Mouse (Mus musculus) liver, postnatal 0 days (tissue): Measurements from ENCODE around the gene Wdr46. TPM values are rescaled to one million over a fixed set of nuclear protein-coding genes. Genes with fewer than 3 reads are reported as not detected.
A peak's percentile ranks its signal among the peaks of the same experiment; 100 is the strongest.

Experiments used
- ATAC-seq: fragments of 200-750 bp; cut with Nextera tagmentation; 2 replicates; pipeline ENCODE4 v1.8.0; 2017; ENCODE audit warnings: mild to moderate bottlenecking, moderate library complexity
- DNase-seq: peaks from one replicate; pipeline ENCODE4 v3.0.0-alpha.2; 2016
- H3K27ac ChIP-seq: fragments of 300-500 bp; sonication (generic); 2 replicates; pipeline ENCODE4 v1.5.1; 2014; ENCODE audit warnings: antibody characterized with exemption, moderate library complexity, mild to moderate bottlenecking, low read depth
- H3K27me3 ChIP-seq: fragments of 300-500 bp; sonication (generic); 2 replicates; pipeline ENCODE4 v1.6.1; 2014; ENCODE audit warnings: low read length, control low read depth, mixed read lengths; ENCODE audit not compliant: insufficient read depth
- H3K36me3 ChIP-seq: fragments of 300-500 bp; sonication (generic); replicated peaks from 2 replicates; pipeline ENCODE4 v1.6.1; 2014; ENCODE audit warnings: mild to moderate bottlenecking, control low read depth, low read length, moderate library complexity, mixed read lengths; ENCODE audit not compliant: insufficient read depth
- H3K4me1 ChIP-seq: fragments of 300-500 bp; sonication (generic); 2 replicates; pipeline ENCODE4 v1.6.1; 2014; ENCODE audit warnings: antibody characterized with exemption, mild to moderate bottlenecking, control low read depth; ENCODE audit not compliant: insufficient read depth
- H3K4me2 ChIP-seq: fragments of 300-500 bp; sonication (generic); 2 replicates; pipeline ENCODE4 v1.6.1; 2014; ENCODE audit warnings: low read depth, mild to moderate bottlenecking, low read length, moderate library complexity, mixed read lengths
- H3K4me3 ChIP-seq: fragments of 300-500 bp; sonication (generic); 2 replicates; pipeline ENCODE4 v1.5.1; 2014; ENCODE audit warnings: low read depth, low read length
- H3K9ac ChIP-seq: fragments of 300-500 bp; sonication (generic); replicated peaks from 2 replicates; pipeline ENCODE4 v1.6.1; 2014; ENCODE audit warnings: mild to moderate bottlenecking, moderate library complexity
- H3K9me3 ChIP-seq: fragments of 300-500 bp; sonication (generic); 2 replicates; pipeline ENCODE4 v1.6.1; 2016; ENCODE audit warnings: mild to moderate bottlenecking, control low read depth, low read length, mixed read lengths
- CTCF ChIP-seq: sonication (generic); IDR thresholded peaks from 2 replicates; pipeline ENCODE4 v1.5.1; 2016; ENCODE audit warnings: antibody characterized with exemption, low read depth
- EP300 ChIP-seq: IDR thresholded peaks from 2 replicates; pipeline ENCODE4 v1.6.1; 2016; ENCODE audit warnings: antibody characterized with exemption, low read depth, mild to moderate bottlenecking
- WGBS: fragments of 180-500 bp; shearing (Covaris S2); extraction: QIAGEN DNeasy Blood & Tissue Kit; methylation state at CpG from one replicate; pipeline ENCODE4 v1.1.7; 2014; ENCODE audit not compliant: insufficient replicate concordance; 5-methylcytosine and 5-hydroxymethylcytosine counted together
- polyA plus RNA-seq: library from polyadenylated mRNA; unstranded; fragments of >200 nt; fragmentation: Nextera tagmentation; extraction: Ambion mirVana; gene quantifications from 2 replicates; pipeline ENCODE4 v1.2.1, GENCODE M21; 2015

The Wdr46 gene
- polyA plus RNA-seq, 1 experiment from 2014 or later, result 12.7 TPM

GRCm38 (mm10) chr17:33908331-33909076 lies 32.0 kb upstream of the Wdr46 start:
- H3K4me2 ChIP-seq, result peak overlapping the region; percentile 97
- H3K27me3 ChIP-seq, result no peaks in the 10 kb centered on the region
- peaks cover 23% of the 10 kb centered on the region for H3K36me3 ChIP-seq
- TF ChIP-seq EP300 (no peak), CTCF (no peak)
- H3K4me3 ChIP-seq, result peak overlapping the region; percentile 88
- DNase-seq (peak; percentile 53), ATAC-seq (peak; percentile 48)
- H3K9me3 ChIP-seq, result no peaks in the 10 kb centered on the region
- H3K9ac ChIP-seq, result peak overlapping the region; percentile 63
- H3K27ac ChIP-seq, result peak overlapping the region; percentile 100
- peaks cover 26% of the 10 kb centered on the region for H3K4me1 ChIP-seq
- under 1% methylated on average over 42 of the region's 44 CpGs for WGBS

DNA sequence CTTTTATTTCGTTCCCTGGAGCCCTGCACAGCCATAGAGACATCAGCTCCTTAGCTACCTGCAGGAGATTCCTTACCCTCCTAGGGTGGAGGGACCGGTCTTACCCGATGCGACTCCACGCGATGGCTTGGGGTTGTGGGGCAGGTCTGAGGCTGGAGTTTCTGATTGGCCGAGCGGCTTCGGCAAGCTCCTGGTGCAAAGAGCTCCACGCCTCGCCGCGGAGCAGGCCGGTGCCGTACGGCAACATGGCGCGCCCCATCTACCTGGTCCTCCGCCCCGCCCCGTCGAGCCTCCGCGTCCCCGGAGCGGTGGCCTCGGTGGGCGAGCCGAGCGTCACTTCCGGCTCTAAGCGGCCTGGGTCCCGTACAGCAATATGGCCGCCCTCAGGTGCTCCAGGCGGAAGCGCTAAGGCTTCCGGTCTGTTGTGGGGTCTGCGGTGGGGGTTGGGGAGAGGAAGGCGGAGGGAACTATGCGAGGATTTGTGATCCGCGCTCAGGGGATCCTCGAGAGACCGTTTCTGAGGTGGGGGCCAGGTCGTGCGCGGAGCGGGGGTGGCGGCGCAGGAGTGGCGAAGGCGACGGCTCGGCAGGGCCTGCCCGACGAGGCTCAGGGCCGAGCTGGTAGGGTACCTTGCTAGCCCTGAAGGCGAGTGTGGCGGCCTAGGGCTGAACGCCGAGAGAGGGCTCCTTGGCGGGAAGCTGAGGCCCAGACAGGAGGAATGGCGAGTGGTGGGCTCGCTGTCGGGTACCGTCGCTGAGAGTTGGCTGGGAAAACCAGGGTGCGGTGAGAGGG lies 31.2 kb upstream of the Wdr46 start, which contains the start of gene Daxx:
Gene Daxx, plus strand, starts transcription at position 338 of the 792 bp plus-strand sequence.
- Histone ChIP-seq H3K4me1 (peaks cover 24% of the 10 kb centered on the region), H3K4me3 (peak within 1 kb of the TSS; percentile 88), H3K4me2 (peak within 1 kb of the TSS; percentile 97), H3K36me3 (peaks cover 30% of the 10 kb centered on the region), H3K27me3 (no peaks in the 10 kb centered on the region), H3K9ac (peak within 1 kb of the TSS; percentile 95), H3K27ac (peak within 1 kb of the TSS; percentile 100), H3K9me3 (no peaks in the 10 kb centered on the region)
- DNase-seq (peak; percentile 99), ATAC-seq (peak; percentile 95)
- peak; percentile 21; the same call in 1 of the 2 replicates for TF ChIP-seq EP300
- peak; percentile 2; the same call in 1 of the 2 replicates for TF ChIP-seq CTCF
- WGBS, result under 1% methylated on average over 68 of the region's 68 CpGs

DNA sequence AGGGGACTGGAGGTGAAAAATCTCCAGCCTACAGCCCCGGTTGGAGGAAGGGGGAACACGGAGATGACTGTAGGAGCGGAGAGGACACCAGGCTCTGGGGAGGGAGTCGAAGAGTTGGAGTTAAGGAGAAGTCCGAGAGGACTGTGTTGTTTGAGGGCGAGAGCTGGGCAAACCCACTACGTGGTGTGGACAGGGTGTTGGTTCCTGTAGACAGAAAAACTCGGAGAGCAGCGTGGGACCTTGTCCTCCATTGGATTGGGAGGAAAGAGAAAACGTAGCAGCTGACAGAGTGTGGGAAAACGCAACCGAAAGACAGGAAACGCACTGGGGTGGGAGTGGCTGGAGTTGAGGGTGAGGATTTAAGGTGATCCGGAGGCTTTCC lies 30.6 kb upstream of the Wdr46 start:
- peaks cover 25% of the 10 kb centered on the region for H3K4me1 ChIP-seq
- DNase-seq, result peak; percentile 70

GRCm38 (mm10) chr17:33910346-33911051 lies 30.0 kb upstream of the Wdr46 start:
- peak overlapping the region; percentile 88 for H3K4me3 ChIP-seq
- no peak for ATAC-seq
- peak; percentile 55 for TF ChIP-seq CTCF
- no peak for TF ChIP-seq EP300
- DNase-seq, result no peak
- peaks cover 38% of the 10 kb centered on the region for H3K36me3 ChIP-seq
- H3K27ac ChIP-seq, result peak overlapping the region; percentile 100
- no peaks in the 10 kb centered on the region for H3K27me3 ChIP-seq
- H3K9me3 ChIP-seq, result no peaks in the 10 kb centered on the region
- H3K9ac ChIP-seq, result peak overlapping the region; percentile 95
- H3K4me2 ChIP-seq, result peak overlapping the region; percentile 97
- H3K4me1 ChIP-seq, result peaks cover 29% of the 10 kb centered on the region
- WGBS, result 47% methylated on average over 11 of the region's 11 CpGs

More for the DNA sequence above, 30.6 kb upstream of the Wdr46 start:
- H3K27me3 ChIP-seq, result no peaks in the 10 kb centered on the region
- WGBS, result 2% methylated on average over 14 of the region's 14 CpGs
- peak overlapping the region; percentile 88 for H3K4me3 ChIP-seq
- H3K36me3 ChIP-seq, result peaks cover 34% of the 10 kb centered on the region
- H3K27ac ChIP-seq, result peak overlapping the region; percentile 100
- H3K9ac ChIP-seq, result peak overlapping the region; percentile 95
- peak; percentile 13 for ATAC-seq
- H3K4me2 ChIP-seq, result peak overlapping the region; percentile 97
- TF ChIP-seq CTCF, result no peak
- TF ChIP-seq EP300, result no peak
- no peaks in the 10 kb centered on the region for H3K9me3 ChIP-seq

- no peak overlapping the region for H3K27ac ChIP-seq
- no peak overlapping the region for H3K4me3 ChIP-seq
- H3K4me1 ChIP-seq, result peaks cover 29% of the 10 kb centered on the region
- TF ChIP-seq CTCF, result no peak
- no peak for TF ChIP-seq EP300
- WGBS, result 89% methylated on average over 31 of the region's 31 CpGs
- H3K27me3 ChIP-seq, result no peaks in the 10 kb centered on the region
- peaks cover 38% of the 10 kb centered on the region for H3K36me3 ChIP-seq
- DNase-seq (no peak), ATAC-seq (no peak)
- H3K9ac ChIP-seq, result no peak overlapping the region
- H3K4me2 ChIP-seq, result peak overlapping the region; percentile 97; the same call in 1 of the 2 replicates
- H3K9me3 ChIP-seq, result no peaks in the 10 kb centered on the region
These were observed 29.2 kb upstream of the Wdr46 start for GRCm38 (mm10) chr17:33911052-33911812.
